Mouse (Mus musculus) hindbrain, embryonic 13.5 days (tissue): ENCODE data around the gene Rdh14. TPM values are rescaled to one million over a fixed set of nuclear protein-coding genes. Genes with fewer than 3 reads are reported as not detected.

Experiments used
- ATAC-seq: fragments of 200-750 bp; cut with Nextera tagmentation; 2 replicates; pipeline ENCODE4 v1.8.0; 2017; ENCODE audit warnings: moderate TSS enrichment; ENCODE audit not compliant: low FRiP score
- H3K27ac ChIP-seq: fragments of 300-500 bp; sonication (generic); 2 replicates; pipeline ENCODE4 v1.5.1; 2015; ENCODE audit warnings: inconsistent platforms, mild to moderate bottlenecking, moderate library complexity
- H3K27me3 ChIP-seq: fragments of 300-500 bp; sonication (generic); 2 replicates; pipeline ENCODE4 v1.6.1; 2015; ENCODE audit warnings: mild to moderate bottlenecking, inconsistent platforms
- H3K36me3 ChIP-seq: fragments of 300-500 bp; sonication (generic); 2 replicates; pipeline ENCODE4 v1.6.1; 2015; ENCODE audit warnings: mild to moderate bottlenecking, inconsistent platforms
- H3K4me1 ChIP-seq: fragments of 300-500 bp; sonication (generic); replicated peaks from 2 replicates; pipeline ENCODE4 v1.6.1; 2015; ENCODE audit warnings: inconsistent platforms
- H3K4me2 ChIP-seq: fragments of 300-500 bp; sonication (generic); 2 replicates; pipeline ENCODE4 v1.6.1; 2015; ENCODE audit warnings: inconsistent platforms, mild to moderate bottlenecking, moderate library complexity
- H3K4me3 ChIP-seq: fragments of 300-500 bp; sonication (generic); 2 replicates; pipeline ENCODE4 v1.5.1; 2015; ENCODE audit warnings: mild to moderate bottlenecking, inconsistent platforms
- H3K9ac ChIP-seq: fragments of 300-500 bp; sonication (generic); 2 replicates; pipeline ENCODE4 v1.6.1; 2015; ENCODE audit warnings: mild to moderate bottlenecking, inconsistent platforms
- H3K9me3 ChIP-seq: fragments of 300-500 bp; sonication (generic); 2 replicates; pipeline ENCODE4 v1.6.1; 2016; ENCODE audit warnings: inconsistent platforms
- WGBS: fragments of 180-500 bp; shearing (Covaris S2); methylation state at CpG from one replicate; pipeline ENCODE4 v1.1.7; 2015; 5-methylcytosine and 5-hydroxymethylcytosine counted together
- polyA plus RNA-seq: library from polyadenylated mRNA; unstranded; fragments of >200 nt; fragmentation: Nextera tagmentation; extraction: Ambion mirVana; gene quantifications from 2 replicates; pipeline ENCODE4 v1.2.1, GENCODE M21; 2015

Rdh14 gene
- polyA plus RNA-seq, 1 experiment from 2014 or later = 36.9 TPM

- H3K27me3 ChIP-seq = peaks cover 18% of the 10 kb centered on the region; the same call in 1 of the 2 replicates
- peak; percentile 68 for ATAC-seq
- no peak overlapping the region for H3K4me2 ChIP-seq
- H3K9ac ChIP-seq = no peak overlapping the region
- H3K36me3 ChIP-seq = no peaks in the 10 kb centered on the region
- H3K4me1 ChIP-seq = peaks cover 5% of the 10 kb centered on the region; the same call in 1 of the 2 replicates
- WGBS = 34% methylated on average over 15 of the region's 15 CpGs
- H3K4me3 ChIP-seq = no peak overlapping the region
- H3K27ac ChIP-seq = no peak overlapping the region
- no peaks in the 10 kb centered on the region for H3K9me3 ChIP-seq
Observed at GRCm38 (mm10) chr12:10438054-10439001, 47.8 kb downstream of the Rdh14 start.

DNA sequence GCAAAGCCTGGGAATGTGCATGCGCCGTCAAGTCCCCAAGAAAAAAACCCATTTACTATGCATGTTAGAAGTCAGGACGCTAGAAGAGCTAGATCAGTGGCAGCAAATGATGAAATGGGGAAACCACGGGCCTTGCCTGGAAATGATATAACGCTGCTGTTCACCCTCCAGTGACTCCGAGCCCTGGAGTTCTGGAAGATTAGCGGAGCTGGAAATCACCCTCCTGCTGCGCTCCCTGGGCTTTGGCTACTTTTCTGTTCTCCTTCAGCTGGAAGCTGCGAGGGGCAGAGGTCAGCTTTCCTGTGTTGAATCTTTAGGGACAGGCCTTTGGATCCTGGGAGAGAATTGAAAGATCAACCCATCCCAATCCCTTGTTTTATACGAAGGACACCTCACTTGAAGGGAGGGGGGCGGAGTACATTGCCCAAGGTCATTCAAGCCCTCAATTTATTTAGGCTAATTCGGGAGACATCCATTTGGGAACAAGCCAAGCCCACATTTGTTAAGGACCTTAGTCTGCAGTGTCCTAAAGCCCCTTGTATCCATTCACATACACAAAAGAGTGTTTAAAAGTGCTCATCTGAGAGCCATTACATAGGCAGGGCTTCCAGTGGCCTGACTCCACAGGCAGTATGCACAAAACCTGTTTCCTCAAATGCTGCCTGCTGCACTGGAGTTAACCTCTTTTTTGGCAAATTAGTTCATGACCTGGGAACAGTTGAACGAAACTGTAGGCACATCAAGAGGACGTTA, 49.1 kb downstream of the Rdh14 start:
- H3K4me1 ChIP-seq = peaks cover 5% of the 10 kb centered on the region; the same call in 1 of the 2 replicates
- H3K9me3 ChIP-seq = no peaks in the 10 kb centered on the region
- H3K27ac ChIP-seq = no peak overlapping the region
- H3K4me3 ChIP-seq = no peak overlapping the region
- H3K36me3 ChIP-seq = no peaks in the 10 kb centered on the region
- 0 out of 2 replicates have a peak, but pooled peaks have one; percentile 28 for ATAC-seq
- no peak overlapping the region for H3K4me2 ChIP-seq
- peaks cover 18% of the 10 kb centered on the region; the same call in 1 of the 2 replicates for H3K27me3 ChIP-seq
- WGBS = 19% methylated on average over 14 of the region's 14 CpGs
- H3K9ac ChIP-seq = no peak overlapping the region

Other genes with a start within 250 kb of the Rdh14 start
- 0.14 TPM in 1 of 2 replicates, not detected in the other for gene Nt5c1b, start 20.8 kb upstream of the Rdh14 start, polyA plus RNA-seq